Mouse (Mus musculus) limb, embryonic 14.5 days (tissue): ENCODE data around the gene Dcaf7. TPM values are rescaled to one million over a fixed set of nuclear protein-coding genes. Genes with fewer than 3 reads are reported as not detected.
A peak's percentile ranks its signal among the peaks of the same experiment; 100 is the strongest.

Source experiments
- ATAC-seq: fragments of 200-750 bp; cut with Nextera tagmentation; 2 replicates; pipeline ENCODE4 v1.8.0; 2017; ENCODE audit warnings: low read depth, moderate number of reproducible peaks, moderate TSS enrichment; ENCODE audit not compliant: low FRiP score
- DNase-seq: peaks from one replicate; pipeline ENCODE4 v3.0.0-alpha.2; 2015; ENCODE audit warnings: low spot score
- H3K27ac ChIP-seq: fragments of 300-500 bp; sonication (generic); replicated peaks from 2 replicates; pipeline ENCODE4 v1.5.1; 2014; ENCODE audit warnings: low read depth, mild to moderate bottlenecking, low read length, moderate library complexity, mixed read lengths
- H3K27me3 ChIP-seq: fragments of 300-500 bp; sonication (generic); 2 replicates; pipeline ENCODE4 v1.6.1; 2014; ENCODE audit warnings: low read length, mixed read lengths; ENCODE audit not compliant: control insufficient read depth, insufficient read depth
- H3K36me3 ChIP-seq: fragments of 300-500 bp; sonication (generic); 2 replicates; pipeline ENCODE4 v1.6.1; 2014; ENCODE audit warnings: mild to moderate bottlenecking, low read length, moderate library complexity, mixed read lengths; ENCODE audit not compliant: control insufficient read depth, insufficient read depth
- H3K4me1 ChIP-seq: fragments of 300-500 bp; sonication (generic); 2 replicates; pipeline ENCODE4 v1.6.1; 2014; ENCODE audit warnings: antibody characterized with exemption, low read length, mixed read lengths; ENCODE audit not compliant: control insufficient read depth, insufficient read depth
- H3K4me2 ChIP-seq: fragments of 300-500 bp; sonication (generic); replicated peaks from 2 replicates; pipeline ENCODE4 v1.6.1; 2014; ENCODE audit warnings: low read depth, mild to moderate bottlenecking, low read length, moderate library complexity; ENCODE audit not compliant: severe bottlenecking
- H3K4me3 ChIP-seq: fragments of 300-500 bp; sonication (generic); replicated peaks from 2 replicates; pipeline ENCODE4 v1.5.1; 2014; ENCODE audit warnings: low read length
- H3K9ac ChIP-seq: fragments of 300-500 bp; sonication (generic); 2 replicates; pipeline ENCODE4 v1.6.1; 2014; ENCODE audit warnings: mild to moderate bottlenecking, low read depth, low read length, moderate library complexity; ENCODE audit not compliant: severe bottlenecking
- H3K9me3 ChIP-seq: fragments of 300-500 bp; sonication (generic); 2 replicates; pipeline ENCODE4 v1.6.1; 2016; ENCODE audit warnings: low read length; ENCODE audit not compliant: control insufficient read depth
- POLR2A ChIP-seq: fragments of 200-500 bp; IDR thresholded peaks from 2 replicates; pipeline ENCODE4 v1.8.0; 2012; ENCODE audit warnings: inconsistent platforms, mild to moderate bottlenecking, moderate library complexity, borderline replicate concordance; ENCODE audit not compliant: insufficient read depth, insufficient read length; ENCODE audit errors: extremely low read depth
- WGBS: fragments of 180-500 bp; shearing (Covaris S2); extraction: QIAGEN DNeasy Blood & Tissue Kit; methylation state at CpG from one replicate; pipeline ENCODE4 v1.1.7; 2014; 5-methylcytosine and 5-hydroxymethylcytosine counted together
- polyA plus RNA-seq, 2 experiments: library from polyadenylated mRNA; depleted of rRNA in 1 of 2; stranded (reverse) in 1 of 2; unstranded in 1 of 2; fragments of >200 nt; fragmentation: Nextera tagmentation in 1 of 2; extraction: Ambion mirVana in 1 of 2; gene quantifications; 2 replicates each; pipeline versions ENCODE4 v1.2.1 to v1.2.3; 2012 to 2014

Dcaf7 gene
- polyA plus RNA-seq, 2 experiments: 63.0 to 63.3 TPM

DNA sequence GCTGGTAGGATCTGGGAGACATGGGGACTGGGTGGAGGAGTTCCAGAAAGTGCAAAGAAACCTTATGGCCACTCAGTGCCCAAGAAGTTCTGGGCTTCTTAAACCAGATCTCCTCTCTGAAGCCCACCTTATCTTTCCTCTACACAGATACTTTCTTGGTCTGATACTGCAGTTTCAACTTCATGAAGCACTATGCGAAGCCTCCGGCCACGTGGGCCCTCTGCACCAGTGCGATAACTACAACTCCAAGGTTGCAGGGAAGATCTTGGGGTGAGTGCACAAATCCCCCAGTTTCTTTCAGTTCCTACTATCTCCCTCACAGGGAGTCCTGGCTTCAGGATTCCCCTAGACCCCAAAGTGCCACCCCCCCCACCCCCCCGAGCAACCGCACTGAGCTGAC, 36.6 kb upstream of the Dcaf7 start:
- no peak for DNase-seq
- no peak overlapping the region for H3K27ac ChIP-seq
- 95% methylated on average over 6 of the region's 6 CpGs for WGBS

GRCm38 (mm10) chr11:106001718-106002117, 35.0 kb upstream of the Dcaf7 start:
- WGBS: 49% methylated on average over 4 of the region's 4 CpGs
- DNase-seq: no peak
- no peak for ATAC-seq
- Histone ChIP-seq H3K9ac (no peak overlapping the region), H3K27me3 (no peaks in the 10 kb centered on the region), H3K4me3 (no peak overlapping the region), H3K27ac (no peak overlapping the region), H3K4me1 (no peaks in the 10 kb centered on the region), H3K9me3 (no peaks in the 10 kb centered on the region), H3K36me3 (no peaks in the 10 kb centered on the region), H3K4me2 (no peak overlapping the region)
- no peak for TF ChIP-seq POLR2A

More for the DNA sequence above, 36.6 kb upstream of the Dcaf7 start:
- Histone ChIP-seq H3K9ac (no peak overlapping the region), H3K4me2 (no peak overlapping the region), H3K4me3 (no peak overlapping the region), H3K4me1 (no peaks in the 10 kb centered on the region), H3K9me3 (no peaks in the 10 kb centered on the region), H3K36me3 (no peaks in the 10 kb centered on the region), H3K27me3 (no peaks in the 10 kb centered on the region)
- no peak for ATAC-seq
- TF ChIP-seq POLR2A: no peak

- 81% methylated on average over 1 of the region's 1 CpGs for WGBS
- no peaks in the 10 kb centered on the region for H3K27me3 ChIP-seq
Measured at GRCm38 (mm10) chr11:106004576-106004975, 32.1 kb upstream of the Dcaf7 start.

GRCm38 (mm10) chr11:106005970-106006369, 30.7 kb upstream of the Dcaf7 start:
- H3K4me1 ChIP-seq: peaks cover 4% of the 10 kb centered on the region; the same call in 1 of the 2 replicates
- no peaks in the 10 kb centered on the region for H3K9me3 ChIP-seq
- 62% methylated on average over 5 of the region's 5 CpGs for WGBS
- H3K4me2 ChIP-seq: no peak overlapping the region
- H3K9ac ChIP-seq: no peak overlapping the region
- H3K27me3 ChIP-seq: no peaks in the 10 kb centered on the region
- TF ChIP-seq POLR2A: no peak
- ATAC-seq (no peak), DNase-seq (no peak)
- H3K36me3 ChIP-seq: no peaks in the 10 kb centered on the region
- no peak overlapping the region for H3K4me3 ChIP-seq
- H3K27ac ChIP-seq: no peak overlapping the region

More at GRCm38 (mm10) chr11:106004576-106004975, 32.1 kb upstream of the Dcaf7 start:
- ATAC-seq: no peak
- no peak overlapping the region for H3K27ac ChIP-seq
- no peak for DNase-seq
- no peaks in the 10 kb centered on the region for H3K36me3 ChIP-seq
- no peak overlapping the region for H3K4me2 ChIP-seq
- H3K4me1 ChIP-seq: peaks cover 4% of the 10 kb centered on the region; the same call in 1 of the 2 replicates
- TF ChIP-seq POLR2A: no peak
- H3K4me3 ChIP-seq: no peak overlapping the region
- no peak overlapping the region for H3K9ac ChIP-seq
- no peaks in the 10 kb centered on the region for H3K9me3 ChIP-seq

- peak within 1 kb of the TSS; percentile 21; the same call in 1 of the 2 replicates for H3K4me3 ChIP-seq
- no peak within 1 kb of the TSS for H3K9ac ChIP-seq
- peak within 1 kb of the TSS; percentile 56 for H3K4me2 ChIP-seq
- no peaks in the 10 kb centered on the region for H3K9me3 ChIP-seq
- H3K4me1 ChIP-seq: peaks cover 4% of the 10 kb centered on the region; the same call in 1 of the 2 replicates
- ATAC-seq (no peak; the same call in 1 of the 2 replicates), DNase-seq (peak; percentile 64)
- H3K27me3 ChIP-seq: no peaks in the 10 kb centered on the region; the same call in 1 of the 2 replicates
- no peak for TF ChIP-seq POLR2A
- 1% methylated on average over 24 of the region's 25 CpGs for WGBS
- no peaks in the 10 kb centered on the region for H3K36me3 ChIP-seq
- H3K27ac ChIP-seq: no peak within 1 kb of the TSS
Measured at GRCm38 (mm10) chr11:106007821-106008220, 28.9 kb upstream of the Dcaf7 start, which contains the start of gene Kcnh6. Gene Kcnh6, plus strand, starts transcription at chr11:106008124.

DNA sequence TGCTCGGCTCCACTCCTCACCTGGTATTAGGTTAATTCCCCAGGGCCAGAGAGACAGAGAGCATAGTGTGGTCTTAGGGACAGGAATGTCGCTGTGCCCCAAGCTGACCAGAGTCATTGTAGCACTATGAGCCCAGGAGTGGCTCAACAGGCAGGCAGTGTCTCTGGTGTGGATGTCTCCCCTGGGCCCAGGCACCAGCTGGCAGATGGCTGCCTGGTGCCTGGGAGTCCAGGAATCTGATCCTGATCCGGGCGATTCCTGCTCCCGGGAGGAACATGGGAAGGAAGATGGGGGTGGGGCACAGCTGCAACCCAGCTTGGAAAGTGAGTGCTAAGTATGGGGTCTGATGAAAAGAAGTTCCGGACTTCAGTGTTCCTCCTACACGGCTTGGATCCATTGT, 24.0 kb upstream of the Dcaf7 start:
- no peak for DNase-seq
- WGBS: 46% methylated on average over 7 of the region's 7 CpGs
- peak; percentile 51; the same call in 1 of the 2 replicates for ATAC-seq

More for the DNA sequence above, 24.0 kb upstream of the Dcaf7 start:
- H3K36me3 ChIP-seq: no peaks in the 10 kb centered on the region
- H3K4me3 ChIP-seq: no peak overlapping the region
- H3K4me1 ChIP-seq: peaks cover 9% of the 10 kb centered on the region
- TF ChIP-seq POLR2A: no peak
- no peak overlapping the region for H3K9ac ChIP-seq
- H3K9me3 ChIP-seq: no peaks in the 10 kb centered on the region
- H3K4me2 ChIP-seq: no peak overlapping the region
- H3K27ac ChIP-seq: no peak overlapping the region
- no peaks in the 10 kb centered on the region; the same call in 1 of the 2 replicates for H3K27me3 ChIP-seq
